Mouse (Mus musculus): ENCODE results near the gene Lrrc59.

- no peak for TF ChIP-seq CTCF (conservative IDR thresholded peaks at IDR 0.05; ENCODE audit: low read length)
- TF ChIP-seq NANOG (IDR thresholded peaks at IDR 0.05; ENCODE audit: borderline replicate concordance, low read length), result no peak
Observed at GRCm38 (mm10) chr11:94614603-94615002, 15.0 kb upstream of the Lrrc59 start.

Data from E14TG2a.4 (cell line).